Mouse (Mus musculus) adipocyte (in vitro differentiated cells): ENCODE results near the gene Olfr68.
"Not testable (repeated sequence)": the region's sequence is repeated elsewhere in the genome, so short reads cannot be mapped to it uniquely, and the experiment has no call there.

Experiments used
- DNase-seq: peaks from one replicate; pipeline ENCODE4 v3.0.0-alpha.2; 2016; ENCODE audit warnings: low spot score

The Olfr68 gene

DNA sequence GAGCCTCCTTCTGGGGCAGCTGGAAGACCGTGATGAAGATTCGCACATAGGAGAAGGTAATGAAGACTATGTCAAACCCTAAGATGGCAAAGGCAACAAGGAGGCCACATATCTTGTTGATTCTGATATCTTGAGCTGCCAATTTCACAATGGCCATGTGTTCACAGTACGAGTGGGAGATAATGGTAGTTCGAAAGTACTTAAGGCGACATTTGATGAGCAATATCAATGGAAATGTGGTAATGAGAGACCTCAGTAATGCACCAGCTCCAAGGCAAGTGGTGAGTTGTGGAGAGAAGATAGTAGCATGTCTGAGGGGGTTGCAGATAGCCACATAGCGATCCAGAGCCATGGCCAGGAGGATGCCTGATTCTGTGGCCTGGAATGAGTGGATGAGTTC lies 11.8 kb downstream of the Olfr68 start:
- DNase-seq, result not testable (repeated sequence)

DNA sequence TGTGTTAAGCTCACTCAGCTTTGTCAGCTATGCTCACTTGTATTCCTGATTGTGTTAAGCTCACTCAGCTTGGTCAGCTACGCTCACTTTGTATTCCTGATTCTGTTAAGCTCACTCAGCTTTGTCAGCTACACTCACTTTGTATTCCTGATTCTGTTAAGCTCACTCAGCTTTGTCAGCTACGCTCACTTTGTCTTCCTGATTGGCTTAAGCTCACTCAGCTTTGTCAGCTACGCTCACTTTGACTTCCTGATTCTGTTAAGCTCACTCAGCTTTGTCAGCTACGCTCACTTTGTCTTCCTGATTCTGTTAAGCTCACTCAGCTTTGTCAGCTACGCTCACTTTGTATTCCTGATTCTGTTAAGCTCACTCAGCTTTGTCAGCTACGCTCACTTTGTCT lies 17.3 kb downstream of the Olfr68 start:
- DNase-seq, result not testable (repeated sequence)

DNA sequence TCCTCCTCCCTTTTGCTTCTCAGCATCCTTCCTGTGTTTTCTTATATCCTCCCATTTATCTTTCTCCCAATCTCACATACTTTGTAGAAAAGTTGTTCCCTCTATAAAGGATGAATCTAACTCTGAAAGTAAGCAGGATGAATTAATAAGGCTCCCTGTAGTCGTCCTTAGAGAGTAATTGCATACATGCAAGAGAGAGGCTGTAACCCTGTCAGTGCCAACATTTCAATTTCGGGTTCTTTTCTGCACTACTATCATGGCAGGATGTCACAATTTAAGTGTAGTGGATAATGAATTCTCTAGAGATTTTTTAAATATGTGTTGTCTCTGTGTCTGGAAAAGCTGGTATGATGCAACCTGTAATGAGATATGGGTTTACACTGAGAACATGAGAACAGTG lies 22.3 kb downstream of the Olfr68 start, which contains the start of gene Olfr630:
Gene Olfr630, minus strand, starts transcription at position 101 of the 400 bp plus-strand sequence.
- DNase-seq, result no peak

DNA sequence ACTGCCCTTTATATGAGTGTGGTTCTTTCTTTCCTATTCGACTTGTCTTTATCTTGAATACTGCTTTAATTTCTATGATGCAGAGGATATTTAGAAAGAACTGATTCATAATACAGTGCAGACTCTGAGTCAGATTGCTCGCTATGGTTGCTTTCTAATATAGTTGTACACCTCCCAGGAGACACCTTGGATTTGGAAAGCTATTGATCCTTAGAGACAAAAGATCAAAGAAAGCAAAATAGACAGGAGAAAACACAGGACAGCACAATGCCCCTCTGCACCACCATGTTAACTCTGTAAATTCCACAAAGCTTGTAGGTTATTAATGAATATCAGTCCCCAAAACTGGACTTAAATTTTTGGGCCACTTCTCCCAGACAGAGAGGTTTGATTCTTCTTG lies 34.7 kb downstream of the Olfr68 start, which contains the start of gene Olfr629:
Gene Olfr629, minus strand, starts transcription at position 101 of the 400 bp plus-strand sequence.
- DNase-seq, result no peak

DNA sequence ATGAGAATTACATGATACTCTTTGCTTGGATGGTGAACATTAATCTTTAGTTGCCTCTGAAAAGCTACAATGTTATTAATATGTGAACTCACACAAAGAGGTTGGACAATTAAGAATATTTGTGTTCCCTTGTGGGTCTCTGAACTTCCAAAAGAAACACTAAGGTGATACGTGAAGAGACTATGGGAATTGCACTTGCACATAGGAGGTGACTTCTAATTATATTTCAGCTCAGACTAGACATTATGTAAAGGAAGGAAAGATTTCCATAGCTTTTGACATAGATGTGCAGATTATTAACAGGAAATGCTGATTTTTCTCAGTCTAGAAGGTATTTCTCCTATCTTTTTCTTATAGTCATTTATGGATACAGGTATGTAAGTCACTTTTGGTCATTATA lies 49.4 kb downstream of the Olfr68 start, which contains the start of gene Olfr628:
Gene Olfr628, plus strand, starts transcription at position 301 of the 400 bp plus-strand sequence.
- DNase-seq, result no peak
